Mouse (Mus musculus) 416B (cell line): Measurements from ENCODE around the gene Ccnk.

Experiments
- DNase-seq: peaks from one replicate; pipeline ENCODE4 v3.0.0; 2011; ENCODE audit warnings: low read depth

Ccnk gene

DNA sequence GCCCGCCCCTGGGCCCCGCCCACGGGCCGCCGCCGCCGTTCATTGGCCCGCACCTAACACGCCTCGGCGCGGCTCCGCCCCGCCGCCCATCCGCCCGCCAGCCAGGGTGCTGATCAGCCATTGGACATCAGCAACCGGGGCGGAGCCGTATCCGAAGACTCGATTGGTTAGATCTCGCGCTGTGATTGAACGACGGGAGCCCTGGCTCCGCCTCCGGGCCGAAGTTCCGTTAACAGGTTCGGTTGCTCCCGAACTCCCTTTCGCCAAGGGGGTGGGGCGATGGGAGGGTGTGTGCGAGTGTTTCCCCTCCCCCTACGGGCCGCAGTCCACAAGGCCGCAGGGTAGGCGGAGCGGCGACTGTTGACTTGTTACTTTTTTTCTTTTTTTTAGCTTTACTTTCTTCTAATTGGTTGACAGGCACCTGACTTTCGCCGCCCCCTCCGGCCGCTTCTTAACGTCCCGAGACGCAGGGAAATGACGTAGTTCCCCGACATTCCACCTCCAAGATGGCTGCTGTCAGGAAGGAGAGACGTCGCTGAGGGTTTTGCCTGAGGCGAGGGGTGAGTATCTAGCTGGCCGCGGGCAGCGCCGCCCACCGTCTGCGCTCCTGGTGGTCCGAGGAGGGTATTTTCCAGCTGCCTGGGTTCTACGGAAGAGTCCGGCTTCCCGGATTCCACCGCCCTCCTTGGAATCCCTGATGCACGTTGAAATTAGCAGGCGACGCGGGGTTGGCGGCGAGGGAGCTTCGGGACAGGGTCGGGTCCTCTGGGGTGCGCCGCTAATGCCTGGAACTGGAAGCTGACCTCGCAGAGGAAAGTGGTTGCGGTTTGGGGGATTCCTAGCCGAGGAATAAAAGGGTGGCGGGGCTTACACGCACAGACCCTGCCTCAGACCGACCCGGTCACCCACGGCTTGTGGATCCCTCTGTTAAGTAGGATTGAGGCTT, at the start of gene Ccnk:
Gene Ccnk, plus strand, starts transcription at position 259 of the 946 bp plus-strand sequence.
- DNase-seq: peak; percentile 99

DNA sequence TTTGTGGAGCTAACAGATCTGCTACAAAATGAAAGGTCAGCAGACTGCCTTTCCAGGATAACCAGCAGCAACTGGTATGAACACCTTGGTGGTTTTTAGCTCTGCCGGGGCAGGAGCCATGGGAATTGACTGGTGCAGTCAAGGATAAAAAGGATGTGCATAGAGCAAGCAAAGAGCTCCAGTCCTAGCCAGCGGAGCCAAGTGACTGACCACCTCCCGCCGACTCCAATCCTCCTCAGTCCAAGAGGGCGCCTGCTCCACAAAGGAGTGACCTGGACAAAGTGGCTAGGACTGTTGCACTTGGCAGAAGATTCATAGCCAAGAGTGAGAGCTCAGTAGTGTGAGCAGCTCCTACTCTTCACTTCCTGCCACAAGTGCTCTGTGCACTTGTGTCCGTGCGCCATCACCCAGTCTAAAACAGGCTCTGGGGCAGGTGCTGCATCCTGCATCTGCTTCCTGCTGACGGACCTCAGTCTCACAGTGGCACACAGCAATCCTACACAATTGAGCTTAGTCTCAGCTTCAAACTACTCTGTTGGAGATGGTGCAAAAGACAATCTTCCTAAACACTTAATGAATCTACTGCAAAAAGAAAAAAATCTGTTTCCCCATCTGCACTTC, 46.8 kb upstream of the Ccnk start:
- peak; percentile 54 for DNase-seq

DNA sequence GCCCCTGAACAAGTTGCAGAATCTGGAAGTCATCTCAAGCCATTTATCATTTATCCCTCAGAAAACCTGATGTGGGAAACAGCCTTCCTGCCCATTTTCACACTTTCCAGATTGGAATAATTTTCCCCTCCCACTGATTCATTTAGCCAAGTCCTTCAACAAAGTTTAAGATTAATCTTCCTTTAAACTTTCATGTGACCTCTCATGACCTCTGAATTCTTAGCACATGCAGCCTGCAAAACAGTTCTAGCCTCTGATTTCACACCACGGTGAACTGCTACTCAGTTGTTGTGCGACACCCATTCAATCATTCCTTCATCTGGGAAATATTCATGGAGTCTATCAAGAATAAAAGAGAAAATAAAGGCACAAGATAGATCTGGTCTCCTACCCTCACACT, 46.2 kb upstream of the Ccnk start:
- DNase-seq: no peak

- DNase-seq: no peak
These were observed 43.7 kb upstream of the Ccnk start for GRCm38 (mm10) chr12:108135610-108136208.

DNA sequence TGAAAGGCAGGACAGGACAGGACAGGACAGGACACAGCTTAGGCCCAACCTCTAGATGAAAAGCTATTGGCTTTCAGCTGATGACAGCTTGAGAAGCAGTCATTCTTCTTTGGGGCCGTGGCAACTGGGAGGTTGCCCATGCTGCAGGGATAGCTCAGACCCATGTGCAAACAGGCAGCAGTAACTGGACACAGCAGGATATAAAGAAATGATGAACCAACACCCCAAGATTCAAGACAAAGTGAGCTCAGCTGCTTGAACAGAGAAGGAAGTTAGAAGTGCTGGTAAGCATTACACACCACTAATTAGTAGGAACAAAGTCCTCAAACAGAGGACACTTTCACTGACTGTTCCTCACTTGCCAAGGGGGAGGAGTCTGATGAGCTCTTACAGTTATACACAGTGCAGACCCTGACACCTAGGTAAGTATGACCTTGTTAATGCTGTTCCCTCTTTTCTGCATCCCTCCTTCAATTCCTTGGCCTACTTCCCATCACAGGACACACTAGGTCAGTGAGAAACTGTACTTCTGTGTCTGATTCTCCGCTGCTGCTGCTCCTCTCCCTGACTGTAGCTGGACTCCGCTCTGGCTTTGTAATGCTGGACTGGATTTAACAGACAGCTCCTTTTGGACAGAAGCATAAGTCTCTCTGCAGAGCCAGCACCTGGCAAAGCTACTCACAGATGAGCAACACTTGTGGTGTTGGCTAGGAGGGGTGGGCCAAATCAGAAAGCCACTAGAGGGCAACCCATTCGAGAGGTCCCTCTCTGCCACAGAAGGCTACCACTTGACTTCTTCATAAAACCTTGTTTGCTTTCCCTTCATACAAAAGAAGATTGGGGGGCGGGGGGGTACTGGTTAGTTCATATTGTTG, 35.5 kb upstream of the Ccnk start:
- DNase-seq: no peak

GRCm38 (mm10) chr12:108145198-108145597, 34.2 kb upstream of the Ccnk start:
- DNase-seq: no peak

- DNase-seq: no peak
These were observed 29.6 kb upstream of the Ccnk start for GRCm38 (mm10) chr12:108149764-108150163.

GRCm38 (mm10) chr12:108152743-108153142, 26.6 kb upstream of the Ccnk start:
- DNase-seq: no peak

GRCm38 (mm10) chr12:108159863-108160262, 19.5 kb upstream of the Ccnk start:
- DNase-seq: no peak

- DNase-seq: peak; percentile 51
These were observed 17.3 kb upstream of the Ccnk start for GRCm38 (mm10) chr12:108162036-108162435.

DNA sequence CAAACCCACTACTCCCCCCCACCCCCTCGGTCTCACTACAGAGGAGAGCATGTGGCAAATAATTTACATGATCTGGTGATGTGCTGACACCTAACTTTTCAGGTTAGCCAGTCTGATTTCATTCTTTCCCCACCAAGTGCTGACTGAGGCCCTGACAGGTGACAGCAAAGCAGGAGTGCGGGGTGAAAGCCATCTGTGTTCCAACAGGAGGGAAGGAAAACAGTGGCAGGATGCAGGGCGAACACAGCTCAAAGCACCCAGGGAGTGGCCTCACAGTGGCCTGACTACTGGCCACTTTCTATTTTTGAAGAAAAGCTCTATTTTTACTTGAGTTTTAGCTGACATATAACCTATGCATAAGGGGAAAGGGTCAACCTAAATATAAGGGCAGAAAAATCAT, 15.7 kb upstream of the Ccnk start:
- DNase-seq: no peak

GRCm38 (mm10) chr12:108168909-108169308, 10.5 kb upstream of the Ccnk start:
- DNase-seq: no peak

- DNase-seq: peak; percentile 59
These were observed 8.9 kb upstream of the Ccnk start for GRCm38 (mm10) chr12:108170467-108170866.

- peak; percentile 22 for DNase-seq
These were observed 8.0 kb upstream of the Ccnk start for GRCm38 (mm10) chr12:108171336-108171735.

- no peak for DNase-seq
These were observed 6.7 kb upstream of the Ccnk start for GRCm38 (mm10) chr12:108172639-108173038.

DNA sequence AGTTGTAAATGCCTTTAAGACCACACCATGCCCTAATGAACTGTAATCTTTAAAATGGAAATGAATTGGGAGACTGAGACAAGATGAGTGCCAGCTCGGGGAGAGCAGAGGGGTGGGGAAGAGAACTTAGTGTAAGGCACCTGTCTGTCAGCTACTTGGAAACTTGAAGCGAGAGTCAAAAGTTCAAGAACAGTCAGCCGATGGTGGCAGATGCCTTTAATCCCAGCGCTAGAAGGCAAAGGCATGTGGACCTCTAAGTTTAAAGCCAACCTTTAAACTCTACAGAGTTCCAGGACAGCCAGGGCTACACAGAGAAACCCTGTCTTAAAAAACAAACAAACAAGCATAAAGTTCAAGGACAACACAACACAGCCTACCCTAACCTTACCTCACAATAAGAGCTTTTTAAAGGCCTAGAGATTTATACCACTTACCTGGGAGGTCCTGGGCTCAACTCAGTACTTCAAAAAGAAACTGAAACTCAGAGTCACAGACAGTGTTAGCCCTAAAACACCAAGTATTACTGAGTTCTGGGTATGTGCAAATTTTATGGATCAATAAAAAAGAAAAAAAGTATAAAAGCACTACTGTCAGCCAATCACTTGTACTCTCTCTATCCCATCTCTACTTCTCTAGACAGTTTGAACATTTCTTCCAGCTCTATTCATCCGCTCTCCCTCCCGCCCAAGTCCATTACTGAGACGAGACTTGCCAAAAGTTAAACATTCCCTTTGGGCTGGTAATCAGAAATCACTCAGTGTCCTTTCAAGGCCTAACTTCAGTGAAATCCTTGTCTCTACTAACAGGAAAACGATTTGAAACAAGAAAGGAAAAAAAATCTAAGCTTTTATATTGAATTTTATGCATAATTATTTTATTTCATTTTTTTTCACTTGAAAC, 4.5 kb upstream of the Ccnk start:
- DNase-seq: no peak

GRCm38 (mm10) chr12:108176366-108176765, 3.0 kb upstream of the Ccnk start:
- DNase-seq: no peak

- peak; percentile 46 for DNase-seq
These were observed 791 bp upstream of the Ccnk start for GRCm38 (mm10) chr12:108178331-108179245.

- DNase-seq: no peak
These were observed 296 bp upstream of the Ccnk start, which contains the start of gene Setd3 for GRCm38 (mm10) chr12:108179246-108179320. Setd3 (minus strand) TSS chr12:108179314.

- DNase-seq: no peak
These were observed 2.3 kb downstream of the Ccnk start for GRCm38 (mm10) chr12:108181716-108182115.
